Mouse (Mus musculus) embryonic facial prominence, embryonic 14.5 days (tissue): Measurements from ENCODE around the gene Mvb12a. TPM values are rescaled to one million over a fixed set of nuclear protein-coding genes. Genes with fewer than 3 reads are reported as not detected.
A peak's percentile ranks its signal among the peaks of the same experiment; 100 is the strongest.

Experiments
- ATAC-seq: fragments of 200-750 bp; cut with Nextera tagmentation; 2 replicates; pipeline ENCODE4 v1.8.0; 2017; ENCODE audit warnings: low read depth, moderate number of reproducible peaks, moderate TSS enrichment
- DNase-seq: peaks from one replicate; pipeline ENCODE4 v3.0.0-alpha.2; 2015; ENCODE audit warnings: low spot score
- H3K27ac ChIP-seq: fragments of 300-500 bp; sonication (generic); replicated peaks from 2 replicates; pipeline ENCODE4 v1.5.1; 2014; ENCODE audit warnings: low read depth, mild to moderate bottlenecking, low read length, moderate library complexity
- H3K27me3 ChIP-seq: fragments of 300-500 bp; sonication (generic); replicated peaks from 2 replicates; pipeline ENCODE4 v1.6.1; 2014; ENCODE audit warnings: low read length; ENCODE audit not compliant: control insufficient read depth, insufficient read depth
- H3K36me3 ChIP-seq: fragments of 300-500 bp; sonication (generic); 2 replicates; pipeline ENCODE4 v1.6.1; 2014; ENCODE audit warnings: low read length, mixed read lengths; ENCODE audit not compliant: control insufficient read depth, insufficient read depth
- H3K4me1 ChIP-seq: fragments of 300-500 bp; sonication (generic); 2 replicates; pipeline ENCODE4 v1.6.1; 2014; ENCODE audit warnings: antibody characterized with exemption, low read length; ENCODE audit not compliant: control insufficient read depth, insufficient read depth
- H3K4me2 ChIP-seq: fragments of 300-500 bp; sonication (generic); 2 replicates; pipeline ENCODE4 v1.6.1; 2014; ENCODE audit warnings: low read depth, mild to moderate bottlenecking, low read length, moderate library complexity, mixed read lengths
- H3K4me3 ChIP-seq: fragments of 300-500 bp; sonication (generic); 2 replicates; pipeline ENCODE4 v1.5.1; 2014; ENCODE audit warnings: low read depth, mild to moderate bottlenecking, low read length
- H3K9ac ChIP-seq: fragments of 300-500 bp; sonication (generic); 2 replicates; pipeline ENCODE4 v1.6.1; 2014; ENCODE audit warnings: low read depth, mild to moderate bottlenecking, low read length, moderate library complexity, mixed read lengths
- H3K9me3 ChIP-seq: fragments of 300-500 bp; sonication (generic); 2 replicates; pipeline ENCODE4 v1.6.1; 2016; ENCODE audit warnings: low read length; ENCODE audit not compliant: control insufficient read depth
- WGBS: fragments of 180-500 bp; shearing (Covaris S2); extraction: QIAGEN DNeasy Blood & Tissue Kit; methylation state at CpG from one replicate; pipeline ENCODE4 v1.1.7; 2014; 5-methylcytosine and 5-hydroxymethylcytosine counted together
- polyA plus RNA-seq: library from polyadenylated mRNA; unstranded; fragments of >200 nt; fragmentation: Nextera tagmentation; extraction: Ambion mirVana; gene quantifications from 2 replicates; pipeline ENCODE4 v1.2.1, GENCODE M21; 2014

Mvb12a gene
- polyA plus RNA-seq, 1 experiment from 2014 or later, result 85.4 TPM

GRCm38 (mm10) chr8:71586891-71587290 lies 44.2 kb downstream of the Mvb12a start:
- peaks cover 32% of the 10 kb centered on the region for H3K36me3 ChIP-seq
- ATAC-seq (no peak), DNase-seq (peak; percentile 22)
- H3K4me3 ChIP-seq, result no peak overlapping the region
- WGBS, result 79% methylated on average over 2 of the region's 2 CpGs
- H3K4me2 ChIP-seq, result no peak overlapping the region
- H3K27me3 ChIP-seq, result no peaks in the 10 kb centered on the region
- H3K27ac ChIP-seq, result no peak overlapping the region
- H3K4me1 ChIP-seq, result peaks cover 4% of the 10 kb centered on the region
- no peak overlapping the region for H3K9ac ChIP-seq
- H3K9me3 ChIP-seq, result no peaks in the 10 kb centered on the region

GRCm38 (mm10) chr8:71588762-71589161 lies 46.0 kb downstream of the Mvb12a start:
- DNase-seq (no peak), ATAC-seq (no peak)
- Histone ChIP-seq H3K27me3 (no peaks in the 10 kb centered on the region), H3K36me3 (peaks cover 32% of the 10 kb centered on the region), H3K27ac (no peak overlapping the region), H3K4me2 (no peak overlapping the region), H3K9me3 (no peaks in the 10 kb centered on the region), H3K9ac (no peak overlapping the region), H3K4me1 (peaks cover 13% of the 10 kb centered on the region), H3K4me3 (no peak overlapping the region)
- 80% methylated on average over 3 of the region's 3 CpGs for WGBS

- H3K27me3 ChIP-seq, result no peaks in the 10 kb centered on the region
- H3K9me3 ChIP-seq, result no peaks in the 10 kb centered on the region
- H3K9ac ChIP-seq, result peak overlapping the region; percentile 96
- peak overlapping the region; percentile 97 for H3K27ac ChIP-seq
- peak overlapping the region; percentile 96 for H3K4me2 ChIP-seq
- peaks cover 13% of the 10 kb centered on the region for H3K4me1 ChIP-seq
- H3K4me3 ChIP-seq, result peak overlapping the region; percentile 90
- DNase-seq, result no peak
- 20% methylated on average over 5 of the region's 5 CpGs for WGBS
- peaks cover 22% of the 10 kb centered on the region for H3K36me3 ChIP-seq
- no peak for ATAC-seq
Observed at GRCm38 (mm10) chr8:71591017-71591416, 48.3 kb downstream of the Mvb12a start.

DNA sequence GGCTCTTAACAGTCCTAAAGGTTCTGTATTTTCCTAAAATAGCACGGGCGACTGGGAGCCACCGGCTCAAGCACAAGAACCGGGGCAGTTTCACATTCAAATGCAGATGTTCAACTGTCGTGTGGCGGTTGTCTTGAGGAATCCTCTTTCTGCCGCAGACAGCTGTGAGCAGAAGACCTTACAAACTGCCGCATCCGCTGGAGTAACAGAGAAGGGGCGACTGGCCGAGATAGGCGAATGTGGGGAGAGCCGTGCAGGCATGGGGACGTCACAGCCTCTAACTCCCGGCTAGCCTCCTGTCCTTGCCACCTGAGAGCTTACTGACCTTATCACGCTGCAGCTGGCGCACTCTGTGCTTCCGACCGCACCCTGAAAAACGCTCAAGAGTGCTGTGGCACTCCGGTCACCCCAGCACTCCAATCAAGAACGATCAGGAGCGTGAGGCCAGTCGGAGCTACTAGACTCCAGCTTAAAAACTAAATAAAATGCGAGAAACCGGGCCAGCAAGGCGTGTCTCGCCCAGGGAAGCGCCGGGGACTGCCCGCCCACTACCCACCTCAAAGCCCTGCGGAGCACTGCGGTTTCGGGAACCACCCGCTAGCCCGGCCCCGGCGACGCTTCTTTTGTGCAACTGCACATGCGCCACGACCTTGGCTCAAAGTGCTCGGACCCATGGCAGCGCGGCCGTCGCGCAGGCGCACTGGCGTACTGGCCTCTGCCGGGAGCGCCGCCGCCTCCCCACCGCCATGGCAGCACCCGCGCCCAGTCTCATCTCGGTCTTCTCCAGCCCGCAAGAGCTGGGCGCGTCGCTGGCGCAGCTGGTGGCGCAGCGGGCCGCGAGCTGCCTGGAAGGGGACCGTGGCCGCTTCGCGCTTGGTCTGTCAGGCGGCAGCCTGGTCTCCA lies 49.0 kb downstream of the Mvb12a start, which contains the start of gene Pgls:
Gene Pgls, plus strand, starts transcription at position 706 of the 903 bp plus-strand sequence.
- no peaks in the 10 kb centered on the region for H3K9me3 ChIP-seq
- H3K36me3 ChIP-seq, result peaks cover 17% of the 10 kb centered on the region; the same call in 1 of the 2 replicates
- peak within 1 kb of the TSS; percentile 96 for H3K4me2 ChIP-seq
- peak; percentile 89 for ATAC-seq
- DNase-seq, result peak; percentile 97
- under 1% methylated on average over 53 of the region's 71 CpGs for WGBS
- peak within 1 kb of the TSS; percentile 97 for H3K27ac ChIP-seq
- peak within 1 kb of the TSS; percentile 96 for H3K9ac ChIP-seq
- peaks cover 13% of the 10 kb centered on the region for H3K4me1 ChIP-seq
- no peaks in the 10 kb centered on the region for H3K27me3 ChIP-seq
- H3K4me3 ChIP-seq, result peak within 1 kb of the TSS; percentile 90

GRCm38 (mm10) chr8:71592374-71593170 lies 49.9 kb downstream of the Mvb12a start:
- Histone ChIP-seq H3K4me2 (peak overlapping the region; percentile 96), H3K36me3 (peaks cover 10% of the 10 kb centered on the region; the same call in 1 of the 2 replicates), H3K9ac (peak overlapping the region; percentile 96), H3K9me3 (no peaks in the 10 kb centered on the region), H3K4me1 (peaks cover 13% of the 10 kb centered on the region), H3K27me3 (no peaks in the 10 kb centered on the region), H3K27ac (peak overlapping the region; percentile 97), H3K4me3 (peak overlapping the region; percentile 90)
- WGBS, result 7% methylated on average over 29 of the region's 60 CpGs
- ATAC-seq (peak; percentile 78), DNase-seq (peak; percentile 63)

DNA sequence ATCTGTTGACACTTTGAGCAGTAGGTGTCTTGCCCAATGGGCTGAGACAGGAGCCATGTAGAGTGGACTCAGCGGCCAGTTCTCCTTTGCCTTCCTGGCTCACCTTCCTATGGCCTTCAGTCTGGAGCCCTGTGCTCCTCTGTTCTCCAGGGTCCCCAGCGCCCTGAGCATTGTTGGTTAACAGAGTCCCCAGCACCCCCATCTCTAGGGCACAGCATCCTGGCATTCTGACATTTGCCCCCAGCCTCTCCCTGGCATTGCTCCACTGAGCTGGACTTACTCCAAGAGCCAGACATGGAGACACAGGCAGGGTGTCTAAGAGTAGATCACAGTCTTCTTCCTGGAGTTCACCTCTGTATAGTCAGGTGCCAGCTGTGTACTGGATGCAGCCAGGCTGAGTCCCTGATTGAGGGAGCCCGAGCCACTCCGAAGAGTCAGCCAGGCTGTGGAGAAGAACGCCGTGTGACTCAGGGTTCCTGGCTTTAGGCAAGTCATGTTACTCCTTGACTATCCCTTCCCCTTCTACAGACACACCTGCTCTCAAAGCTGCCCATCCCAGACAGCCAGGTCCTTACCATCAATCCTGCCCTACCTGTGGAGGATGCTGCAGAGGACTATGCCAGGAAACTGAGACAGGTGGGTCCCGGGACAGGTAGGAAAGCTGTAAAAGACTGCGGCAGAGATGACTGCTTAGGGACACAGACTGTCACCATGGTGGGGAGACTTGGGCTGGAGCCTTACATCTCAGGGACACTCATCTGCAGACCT lies 51.0 kb downstream of the Mvb12a start:
- Histone ChIP-seq H3K4me2 (no peak overlapping the region), H3K27ac (no peak overlapping the region), H3K27me3 (no peaks in the 10 kb centered on the region), H3K4me3 (no peak overlapping the region), H3K36me3 (peaks cover 10% of the 10 kb centered on the region; the same call in 1 of the 2 replicates), H3K4me1 (peaks cover 13% of the 10 kb centered on the region), H3K9me3 (no peaks in the 10 kb centered on the region), H3K9ac (no peak overlapping the region)
- WGBS, result 97% methylated on average over 8 of the region's 8 CpGs
- DNase-seq, result no peak
- ATAC-seq, result no peak

DNA sequence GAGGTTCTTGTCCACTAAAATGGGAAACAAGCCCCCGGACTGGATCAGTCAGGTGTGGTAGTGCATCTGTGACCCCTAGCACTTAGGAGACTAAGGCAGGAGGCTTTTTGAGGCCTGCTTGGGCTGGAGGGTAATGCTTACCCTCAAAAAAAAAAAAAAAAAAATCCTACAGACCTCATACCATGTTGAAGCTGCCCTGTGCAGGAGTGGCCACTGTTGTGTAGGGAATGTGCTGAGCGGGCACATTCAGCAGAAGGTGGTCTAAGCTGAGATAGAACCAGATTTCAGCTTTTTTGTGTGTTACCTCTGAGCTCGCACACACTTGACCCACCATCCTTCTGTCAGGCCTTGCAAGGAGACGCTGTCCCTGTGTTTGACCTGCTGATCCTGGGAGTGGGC lies 51.6 kb downstream of the Mvb12a start:
- 91% methylated on average over 4 of the region's 4 CpGs for WGBS
- H3K4me2 ChIP-seq, result no peak overlapping the region
- H3K4me3 ChIP-seq, result no peak overlapping the region
- H3K27ac ChIP-seq, result no peak overlapping the region
- no peak for DNase-seq
- no peak overlapping the region; the same call in 1 of the 2 replicates for H3K9ac ChIP-seq
- no peaks in the 10 kb centered on the region for H3K9me3 ChIP-seq
- peaks cover 13% of the 10 kb centered on the region for H3K4me1 ChIP-seq
- ATAC-seq, result no peak
- no peaks in the 10 kb centered on the region for H3K27me3 ChIP-seq
- H3K36me3 ChIP-seq, result peaks cover 10% of the 10 kb centered on the region; the same call in 1 of the 2 replicates

GRCm38 (mm10) chr8:71595862-71596261 lies 53.1 kb downstream of the Mvb12a start:
- ATAC-seq (peak; percentile 26), DNase-seq (peak; percentile 85)
- WGBS, result 9% methylated on average over 27 of the region's 27 CpGs
- peaks cover 10% of the 10 kb centered on the region; the same call in 1 of the 2 replicates for H3K36me3 ChIP-seq
- 0 out of 2 replicates have a peak overlapping the region, but pooled peaks have one; percentile 9 for H3K9ac ChIP-seq
- H3K27ac ChIP-seq, result no peak overlapping the region
- H3K4me1 ChIP-seq, result peaks cover 12% of the 10 kb centered on the region
- H3K4me2 ChIP-seq, result peak overlapping the region; percentile 13; the same call in 1 of the 2 replicates
- H3K27me3 ChIP-seq, result peaks cover 4% of the 10 kb centered on the region
- no peaks in the 10 kb centered on the region for H3K9me3 ChIP-seq
- H3K4me3 ChIP-seq, result no peak overlapping the region
